In the genomic region with DNA sequence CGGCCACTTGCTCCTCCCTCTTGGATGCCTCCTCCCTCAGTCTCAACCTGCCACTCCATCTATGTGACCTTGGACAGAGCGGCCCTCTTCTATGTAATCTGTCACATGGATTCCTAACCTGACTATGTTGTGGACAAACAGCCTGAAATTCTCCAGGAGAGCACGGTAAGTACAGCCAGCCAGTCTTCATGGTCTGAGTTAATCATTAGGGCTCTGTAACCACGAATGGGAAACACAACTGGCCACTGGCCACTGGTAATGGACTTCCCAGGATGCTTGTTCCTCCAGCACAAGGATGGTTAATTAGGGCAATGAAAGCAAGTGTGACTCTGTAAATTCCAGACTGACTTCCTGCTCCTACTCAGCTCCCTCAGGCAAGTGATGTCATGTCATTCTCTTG, we compare ENCODE assay signal across 16 mouse cellular contexts. TPM values are rescaled to one million over a fixed set of nuclear protein-coding genes. Genes with fewer than 3 reads are reported as not detected.
DNase-seq lines count a peak whose midpoint lies in the region; ATAC-seq and TF ChIP-seq lines count a peak whose summit lies in the region.
"Had no signal": no experiment of that assay in that cellular context is flagged by ENCODE, and none has a peak within 500 bp of the region (broad histone marks: within the 10 kb centered on the region; RNA-seq: fewer than 3 reads in every experiment).

No protein-coding gene starts in this region.

- WGBS in heart, embryonic 15.5 days = 58% methylated on average over 4 of the region's 4 CpGs
- 78% methylated on average over 4 of the region's 4 CpGs for WGBS in heart, embryonic 10.5 days
- WGBS in liver, embryonic 12.5 days (ENCODE audit: insufficient replicate concordance) = 58% methylated on average over 4 of the region's 4 CpGs
- WGBS in neural tube, embryonic 15.5 days = 64% methylated on average over 4 of the region's 4 CpGs

- no peak for ATAC-seq in heart, embryonic 15.5 days (replicated peaks; ENCODE audit: insufficient number of reproducible peaks, insufficient read depth, low FRiP score, low read depth)
- peak; percentile 66 for ATAC-seq in Patski
- ATAC-seq in liver, embryonic 12.5 days = peak; percentile 17; the same call in 1 of the 2 replicates
- no peak for ATAC-seq in neural tube, embryonic 15.5 days (ENCODE audit: low FRiP score)
- ATAC-seq: inflammation-experienced regulatory T-cells, adult 6 months; midbrain, embryonic 16.5 days had no signal

- H3K9me3 ChIP-seq in heart, embryonic 15.5 days (replicated peaks) = no peaks in the 10 kb centered on the region
- H3K9me3 ChIP-seq in heart, embryonic 10.5 days = no peaks in the 10 kb centered on the region
- H3K9me3 ChIP-seq in liver, embryonic 12.5 days (replicated peaks) = no peaks in the 10 kb centered on the region
- H3K9me3 ChIP-seq in neural tube, embryonic 15.5 days (replicated peaks) = no peaks in the 10 kb centered on the region
- H3K9me3 ChIP-seq: hindbrain, embryonic 12.5 days; limb, embryonic 12.5 days; megakaryocyte, embryonic 14.5 days had no signal

- no peaks in the 10 kb centered on the region for H3K27me3 ChIP-seq in heart, embryonic 15.5 days
- no peaks in the 10 kb centered on the region for H3K27me3 ChIP-seq in heart, embryonic 10.5 days (ENCODE audit: insufficient read depth, poor library complexity, severe bottlenecking)
- no peaks in the 10 kb centered on the region for H3K27me3 ChIP-seq in Patski
- no peaks in the 10 kb centered on the region for H3K27me3 ChIP-seq in liver, embryonic 12.5 days (replicated peaks)
- H3K27me3 ChIP-seq in neural tube, embryonic 15.5 days (replicated peaks) = no peaks in the 10 kb centered on the region
- H3K27me3 ChIP-seq: hindbrain, embryonic 12.5 days; limb, embryonic 12.5 days; megakaryocyte, embryonic 14.5 days had no signal

- CTCF ChIA-PET in Patski (lab: Charles Lee) = interaction anchor here (0.8 to 1.6 kb wide), 4 partner anchors 9 to 73 kb away, joined by 3 to 4 read pairs (median 3); no protein-coding TSS in a partner anchor

- peaks cover 63% of the 10 kb centered on the region for H3K4me1 ChIP-seq in heart, embryonic 15.5 days (replicated peaks)
- H3K4me1 ChIP-seq in heart, embryonic 10.5 days = peaks cover 83% of the 10 kb centered on the region
- H3K4me1 ChIP-seq in liver, embryonic 12.5 days = peaks cover 72% of the 10 kb centered on the region
- peaks cover 31% of the 10 kb centered on the region for H3K4me1 ChIP-seq in neural tube, embryonic 15.5 days

- H3K27ac ChIP-seq in heart, embryonic 15.5 days = peak overlapping the region; percentile 4; the same call in 1 of the 2 replicates
- no peak overlapping the region for H3K27ac ChIP-seq in heart, embryonic 10.5 days
- H3K27ac ChIP-seq in liver, embryonic 12.5 days = no peak overlapping the region; the same call in 1 of the 2 replicates
- no peak overlapping the region for H3K27ac ChIP-seq in neural tube, embryonic 15.5 days (replicated peaks)
- H3K27ac ChIP-seq: hindbrain, embryonic 12.5 days; limb, embryonic 12.5 days had no signal

- DNase-seq in heart, embryonic 10.5 days (ENCODE audit: low spot score) = no peak
- DNase-seq in Patski (ENCODE audit: low read depth, low spot score) = peak; percentile 95
- peak; percentile 96 for DNase-seq in kidney, adult 9 months
- no peak for DNase-seq in lung, postnatal 25 days (ENCODE audit: low spot score)
- no peak for DNase-seq in T-cell, adult 2 months (ENCODE audit: low spot score)
- DNase-seq: cerebellum, postnatal 10 days; right cerebral cortex, adult 18-20 months; thymus, postnatal 36 days had no signal

- H3K4me3 ChIP-seq in heart, embryonic 15.5 days = no peak overlapping the region
- no peak overlapping the region for H3K4me3 ChIP-seq in heart, embryonic 10.5 days
- no peak overlapping the region for H3K4me3 ChIP-seq in liver, embryonic 12.5 days
- H3K4me3 ChIP-seq in neural tube, embryonic 15.5 days (replicated peaks) = no peak overlapping the region
- H3K4me3 ChIP-seq: hindbrain, embryonic 12.5 days; limb, embryonic 12.5 days had no signal

- in situ Hi-C loops in Patski (cut with MboI; ENCODE audit: low pct_unique_long_range_greater_than_20kb) = no loop called here

- no peak overlapping the region for H3K4me2 ChIP-seq in heart, embryonic 15.5 days
- H3K4me2 ChIP-seq in liver, embryonic 12.5 days = no peak overlapping the region
- H3K4me2 ChIP-seq in neural tube, embryonic 15.5 days = no peak overlapping the region
- H3K4me2 ChIP-seq: hindbrain, embryonic 12.5 days; limb, embryonic 12.5 days had no signal

- POLR2A ChIA-PET in Patski (lab: Charles Lee) = interaction anchor here (0.7 to 1.0 kb wide), 4 partner anchors 22 to 66 kb away, joined by 3 to 6 read pairs (median 4); no protein-coding TSS in a partner anchor

- H3K9ac ChIP-seq in heart, embryonic 15.5 days = no peak overlapping the region
- H3K9ac ChIP-seq in liver, embryonic 12.5 days = no peak overlapping the region
- H3K9ac ChIP-seq in neural tube, embryonic 15.5 days (replicated peaks) = no peak overlapping the region
- H3K9ac ChIP-seq: hindbrain, embryonic 12.5 days; limb, embryonic 12.5 days had no signal

- no peak for TF ChIP-seq CTCF in Patski (IDR thresholded peaks at IDR 0.05)

- H3K36me3 ChIP-seq in heart, embryonic 15.5 days = no peaks in the 10 kb centered on the region
- peaks cover 15% of the 10 kb centered on the region for H3K36me3 ChIP-seq in heart, embryonic 10.5 days
- peaks cover 8% of the 10 kb centered on the region; the same call in 1 of the 2 replicates for H3K36me3 ChIP-seq in liver, embryonic 12.5 days
- H3K36me3 ChIP-seq in neural tube, embryonic 15.5 days = no peaks in the 10 kb centered on the region
- H3K36me3 ChIP-seq: hindbrain, embryonic 12.5 days; limb, embryonic 12.5 days had no signal

RNA-seq across cellular contexts. Expression of a gene that starts 13.4 kb away (rescaled TPM):
- polyA plus RNA-seq in heart, embryonic 15.5 days (2015; fragmentation: Nextera tagmentation; extraction: Ambion mirVana) = 4.9 and 7.9 TPM in 2 replicates
- polyA plus RNA-seq in heart, embryonic 10.5 days (2016; fragmentation: Nextera tagmentation; extraction: Ambion mirVana) = 4.8 and 6.1 TPM in 2 replicates
- 33.3 TPM for polyA plus RNA-seq in Patski (2021)
- 2.5 and 3.7 TPM in 2 replicates for polyA plus RNA-seq in liver, embryonic 12.5 days (2016; fragmentation: Nextera tagmentation; extraction: Ambion mirVana)
- 8.9 and 9.4 TPM in 2 replicates for polyA plus RNA-seq in neural tube, embryonic 15.5 days (2015; fragmentation: Nextera tagmentation; extraction: Ambion mirVana)

Comparison
In these comparisons a context has a peak if more than half of its experiments do, and no peak if none do; other contexts are left out.
1. ATAC-seq: peak in Patski (single experiment) and liver, embryonic 12.5 days (single experiment); none in heart, embryonic 15.5 days (single experiment) and neural tube, embryonic 15.5 days (single experiment).
2. DNase-seq: peak in Patski (single experiment) and kidney, adult 9 months (single experiment); none in heart, embryonic 10.5 days (single experiment), lung, postnatal 25 days (single experiment) and T-cell, adult 2 months (single experiment).